Mouse (Mus musculus) heart, postnatal 14 days (tissue): ENCODE results near the gene Gpat3. TPM values are rescaled to one million over a fixed set of nuclear protein-coding genes. Genes with fewer than 3 reads are reported as not detected.
A peak's percentile ranks its signal among the peaks of the same experiment; 100 is the strongest.

Experiments
- DNase-seq, 2 experiments: peaks; one replicate each; pipeline ENCODE4 v3.0.0; 2021 to 2022
- intact Hi-C: fragments of 180-260 bp; cut with DNase I; formaldehyde crosslinking; loops from one replicate; pipeline ENCODE4 v1.15.1; 2025
- long read RNA-seq, 2 experiments: library from polyadenylated mRNA; stranded (forward); transcript quantifications; one replicate each; pipeline ENCODE4 v2.0.0; 2021
- total RNA-seq, 2 experiments: library from RNA; stranded (reverse); gene quantifications; 2 replicates each; pipeline ENCODE4 v1.2.3; 2021

The Gpat3 gene
- 10 to 100 TPM; 18.9 to 27.7 TPM for total RNA-seq
- long read RNA-seq, experiment 1, transcript Gpat3-202 (12 exons, 3,035 nt): minor isoform, 16 of 54 reads
- long read RNA-seq, experiment 1, transcript Gpat3-201 (13 exons, 2,884 nt): major isoform, 32 of 54 reads
- long read RNA-seq, experiment 1, partial matches to known transcripts: 3 of 54 reads
- long read RNA-seq, experiment 1, other reads (novel, unspliced or antisense): 3 of 54 reads
- long read RNA-seq, experiment 2, transcript Gpat3-201 (13 exons, 2,884 nt): major isoform, 31 of 43 reads
- long read RNA-seq, experiment 2, transcript Gpat3-202 (12 exons, 3,035 nt): minor isoform, 6 of 43 reads
- long read RNA-seq, experiment 2, partial matches to known transcripts: 4 of 43 reads
- long read RNA-seq, experiment 2, other reads (novel, unspliced or antisense): 2 of 43 reads

GRCm38 (mm10) chr5:100845485-100845847 is at the start of gene Gpat3:
Gene Gpat3, plus strand, starts transcription at chr5:100845713.
- DNase-seq: peak; percentile 44 to 59
- intact Hi-C loops: loop anchor here (5.0 kb wide), 1 partner anchor 62 kb away; no protein-coding TSS in a partner anchor

- intact Hi-C loops: loop anchor here (5.0 kb wide), 1 partner anchor 126 kb away; no protein-coding TSS in a partner anchor
- DNase-seq: peak; percentile 87 to 89
These were observed 47.2 kb upstream of the Gpat3 start, which contains the start of the genes Helq and Mrps18c for GRCm38 (mm10) chr5:100798165-100798860. Gene Helq, minus strand, starts transcription at chr5:100798598. Gene Mrps18c, plus strand, starts transcription at chr5:100798627.

- DNase-seq: no peak
- intact Hi-C loops: no loop called here
These were observed 27.2 kb upstream of the Gpat3 start for GRCm38 (mm10) chr5:100818341-100818740.

GRCm38 (mm10) chr5:100819568-100820480 is 25.7 kb upstream of the Gpat3 start:
- intact Hi-C loops: no loop called here
- DNase-seq: no peak

GRCm38 (mm10) chr5:100820483-100821184 is 24.9 kb upstream of the Gpat3 start, which contains the start of gene Abraxas1:
Gene Abraxas1, minus strand, starts transcription at chr5:100820965.
- intact Hi-C loops: no loop called here

GRCm38 (mm10) chr5:100821375-100821774 is 24.1 kb upstream of the Gpat3 start:
- no peak for DNase-seq
- intact Hi-C loops: no loop called here

More at GRCm38 (mm10) chr5:100820483-100821184, 24.9 kb upstream of the Gpat3 start, which contains the start of gene Abraxas1:
- DNase-seq: peak; percentile 85 to 90

- no peak for DNase-seq
- intact Hi-C loops: no loop called here
These were observed 22.7 kb upstream of the Gpat3 start for GRCm38 (mm10) chr5:100822826-100823225.

GRCm38 (mm10) chr5:100825975-100826374 is 19.5 kb upstream of the Gpat3 start:
- no peak for DNase-seq
- intact Hi-C loops: loop anchor here (1.0 kb wide), 1 partner anchor 89 kb away; no protein-coding TSS in a partner anchor

- DNase-seq: no peak
- intact Hi-C loops: loop anchor here (1.0 kb wide), 1 partner anchor 89 kb away; no protein-coding TSS in a partner anchor
These were observed 19.0 kb upstream of the Gpat3 start for GRCm38 (mm10) chr5:100826531-100826930.

GRCm38 (mm10) chr5:100828701-100829100 is 16.8 kb upstream of the Gpat3 start:
- intact Hi-C loops: no loop called here
- DNase-seq: no peak

GRCm38 (mm10) chr5:100832680-100833079 is 12.8 kb upstream of the Gpat3 start:
- DNase-seq: no peak
- intact Hi-C loops: no loop called here

GRCm38 (mm10) chr5:100833841-100834240 is 11.7 kb upstream of the Gpat3 start:
- DNase-seq: no peak
- intact Hi-C loops: no loop called here

GRCm38 (mm10) chr5:100835862-100836538 is 9.5 kb upstream of the Gpat3 start:
- DNase-seq: no peak
- intact Hi-C loops: no loop called here

- intact Hi-C loops: no loop called here
- peak; percentile 45 to 62 for DNase-seq
These were observed 7.6 kb upstream of the Gpat3 start for GRCm38 (mm10) chr5:100837907-100838306.

- intact Hi-C loops: no loop called here
- DNase-seq: no peak
These were observed 1.0 kb upstream of the Gpat3 start for GRCm38 (mm10) chr5:100844485-100844884.

- peak; percentile 76 to 77 for DNase-seq
- intact Hi-C loops: loop anchor here (2.0 to 5.0 kb wide), 2 partner anchors 15 to 61 kb away; no protein-coding TSS in a partner anchor
These were observed 510 bp downstream of the Gpat3 start for GRCm38 (mm10) chr5:100845848-100846598.

GRCm38 (mm10) chr5:100846599-100846920 is 1.0 kb downstream of the Gpat3 start:
- intact Hi-C loops: loop anchor here (2.0 to 5.0 kb wide), 2 partner anchors 14 to 61 kb away; no protein-coding TSS in a partner anchor
- no peak for DNase-seq

- intact Hi-C loops: loop anchor here (2.0 to 5.0 kb wide), 2 partner anchors 14 to 60 kb away; no protein-coding TSS in a partner anchor
- no peak for DNase-seq
These were observed 1.6 kb downstream of the Gpat3 start for GRCm38 (mm10) chr5:100847143-100847542.
